Mouse (Mus musculus) liver, adult 2 months (tissue): ENCODE measurements at regions not wholly inside any gene's neighbourhood (a gene's known extent, or its start where the extent isn't known, plus 50 kb on each side); places are given as distances from the start of the nearest gene placed in this dataset.
A peak's percentile ranks its signal among the peaks of the same experiment; 100 is the strongest.

Experiments
- DNase-seq: peaks from one replicate; pipeline ENCODE4 v3.0.0-alpha.2; 2011; ENCODE audit warnings: low read depth, low spot score; ENCODE audit errors: extremely low read depth
- H3K27ac ChIP-seq: fragments of 200-500 bp; replicated peaks from 2 replicates; pipeline ENCODE4 v1.5.1; 2012; ENCODE audit warnings: low read depth, mild to moderate bottlenecking, control low read depth, inconsistent platforms, low read length; ENCODE audit not compliant: insufficient read depth
- H3K27me3 ChIP-seq: fragments of 200-500 bp; 2 replicates; pipeline ENCODE4 v1.6.1; 2012; ENCODE audit warnings: mild to moderate bottlenecking, moderate library complexity, low read length, inconsistent platforms; ENCODE audit not compliant: control insufficient read depth, insufficient read depth
- H3K36me3 ChIP-seq: fragments of 200-500 bp; 2 replicates; pipeline ENCODE4 v1.6.1; 2012; ENCODE audit warnings: low read length, inconsistent platforms; ENCODE audit not compliant: control insufficient read depth, insufficient read depth
- H3K4me1 ChIP-seq: fragments of 200-500 bp; 2 replicates; pipeline ENCODE4 v1.6.1; 2011; ENCODE audit warnings: low read length; ENCODE audit not compliant: control insufficient read depth, insufficient read depth
- H3K4me3 ChIP-seq: fragments of 200-500 bp; 2 replicates; pipeline ENCODE4 v1.5.1; 2011; ENCODE audit warnings: low read depth, mild to moderate bottlenecking, control low read depth, low read length, moderate library complexity; ENCODE audit not compliant: insufficient read depth
- H3K79me2 ChIP-seq: fragments of 200-500 bp; 2 replicates; pipeline ENCODE4 v1.6.1; 2012; ENCODE audit warnings: inconsistent platforms, mild to moderate bottlenecking, low read length, moderate library complexity; ENCODE audit not compliant: control insufficient read depth, insufficient read depth
- H3K9ac ChIP-seq: fragments of 200-500 bp; 2 replicates; pipeline ENCODE4 v1.6.1; 2012; ENCODE audit warnings: low read depth, mild to moderate bottlenecking, control low read depth, inconsistent platforms, low read length
- CTCF ChIP-seq: fragments of 200-500 bp; IDR thresholded peaks from 2 replicates; pipeline ENCODE4 v1.5.1; 2011; ENCODE audit warnings: low read depth, low read length, control low read depth
- POLR2A ChIP-seq: fragments of 200-500 bp; IDR thresholded peaks from 2 replicates; pipeline ENCODE4 v1.6.1; 2011; ENCODE audit warnings: low read length, control low read depth; ENCODE audit not compliant: insufficient read depth; ENCODE audit errors: extremely low read depth
- WGBS: fragments of 180-500 bp; shearing (Covaris S2); methylation state at CpG from one replicate; pipeline ENCODE4 v1.1.7; 2018; 5-methylcytosine and 5-hydroxymethylcytosine counted together

- H3K4me3 ChIP-seq: no peak overlapping the region
- TF ChIP-seq POLR2A (no peak), CTCF (no peak)
- DNase-seq: no peak
- H3K27me3 ChIP-seq: no peaks in the 10 kb centered on the region
- H3K4me1 ChIP-seq: no peaks in the 10 kb centered on the region
- H3K36me3 ChIP-seq: no peaks in the 10 kb centered on the region
- H3K79me2 ChIP-seq: no peaks in the 10 kb centered on the region
- H3K9ac ChIP-seq: no peak overlapping the region
- H3K27ac ChIP-seq: no peak overlapping the region
- 65% methylated on average over 4 of the region's 4 CpGs for WGBS
Observed at GRCm38 (mm10) chr15:43364496-43364895, 3230.3 kb downstream of the 9330182O14Rik start.

GRCm38 (mm10) chr15:43373072-43373471 is 3238.9 kb downstream of the 9330182O14Rik start:
- 70% methylated on average over 4 of the region's 4 CpGs for WGBS
- no peaks in the 10 kb centered on the region for H3K36me3 ChIP-seq
- no peak for DNase-seq

GRCm38 (mm10) chr15:43382405-43382804 is 3248.2 kb downstream of the 9330182O14Rik start:
- DNase-seq: peak; percentile 5

More at GRCm38 (mm10) chr15:43373072-43373471, 3238.9 kb downstream of the 9330182O14Rik start:
- TF ChIP-seq POLR2A (no peak), CTCF (no peak)
- H3K4me1 ChIP-seq: no peaks in the 10 kb centered on the region
- no peaks in the 10 kb centered on the region for H3K27me3 ChIP-seq
- H3K4me3 ChIP-seq: no peak overlapping the region
- no peak overlapping the region for H3K27ac ChIP-seq
- H3K9ac ChIP-seq: no peak overlapping the region
- H3K79me2 ChIP-seq: no peaks in the 10 kb centered on the region

GRCm38 (mm10) chr15:43399821-43400220 is 3265.7 kb downstream of the 9330182O14Rik start:
- no peak overlapping the region for H3K9ac ChIP-seq
- TF ChIP-seq CTCF: no peak
- no peak for TF ChIP-seq POLR2A
- H3K79me2 ChIP-seq: no peaks in the 10 kb centered on the region
- no peaks in the 10 kb centered on the region for H3K36me3 ChIP-seq
- 77% methylated on average over 1 of the region's 1 CpGs for WGBS
- H3K4me1 ChIP-seq: no peaks in the 10 kb centered on the region
- DNase-seq: no peak
- no peak overlapping the region for H3K4me3 ChIP-seq
- H3K27ac ChIP-seq: no peak overlapping the region
- H3K27me3 ChIP-seq: no peaks in the 10 kb centered on the region

More at GRCm38 (mm10) chr15:43382405-43382804, 3248.2 kb downstream of the 9330182O14Rik start:
- Histone ChIP-seq H3K27ac (no peak overlapping the region), H3K79me2 (no peaks in the 10 kb centered on the region), H3K27me3 (no peaks in the 10 kb centered on the region), H3K4me1 (no peaks in the 10 kb centered on the region), H3K36me3 (no peaks in the 10 kb centered on the region), H3K9ac (no peak overlapping the region), H3K4me3 (no peak overlapping the region)
- 93% methylated on average over 1 of the region's 1 CpGs for WGBS
- no peak for TF ChIP-seq CTCF
- no peak for TF ChIP-seq POLR2A

GRCm38 (mm10) chr15:43403585-43403984 is 3269.4 kb downstream of the 9330182O14Rik start:
- Histone ChIP-seq H3K79me2 (no peaks in the 10 kb centered on the region), H3K36me3 (no peaks in the 10 kb centered on the region), H3K9ac (no peak overlapping the region), H3K27me3 (no peaks in the 10 kb centered on the region), H3K4me3 (no peak overlapping the region), H3K27ac (no peak overlapping the region), H3K4me1 (no peaks in the 10 kb centered on the region)
- TF ChIP-seq CTCF (no peak), POLR2A (no peak)
- DNase-seq: no peak
- WGBS: 69% methylated on average over 2 of the region's 2 CpGs
